Mouse (Mus musculus): ENCODE measurements around the gene Sars2. TPM values are rescaled to one million over a fixed set of nuclear protein-coding genes. Genes with fewer than 3 reads are reported as not detected.

Sars2 gene
- total RNA-seq (2012; rRNA removed) (16.7 and 17.1 TPM in 2 replicates), total RNA-seq (2014; rRNA removed) (10.5 and 11.7 TPM in 2 replicates), polyA plus RNA-seq (2012; ENCODE audit: insufficient read length, low read depth) (24.7 and 24.9 TPM in 2 replicates)

DNA sequence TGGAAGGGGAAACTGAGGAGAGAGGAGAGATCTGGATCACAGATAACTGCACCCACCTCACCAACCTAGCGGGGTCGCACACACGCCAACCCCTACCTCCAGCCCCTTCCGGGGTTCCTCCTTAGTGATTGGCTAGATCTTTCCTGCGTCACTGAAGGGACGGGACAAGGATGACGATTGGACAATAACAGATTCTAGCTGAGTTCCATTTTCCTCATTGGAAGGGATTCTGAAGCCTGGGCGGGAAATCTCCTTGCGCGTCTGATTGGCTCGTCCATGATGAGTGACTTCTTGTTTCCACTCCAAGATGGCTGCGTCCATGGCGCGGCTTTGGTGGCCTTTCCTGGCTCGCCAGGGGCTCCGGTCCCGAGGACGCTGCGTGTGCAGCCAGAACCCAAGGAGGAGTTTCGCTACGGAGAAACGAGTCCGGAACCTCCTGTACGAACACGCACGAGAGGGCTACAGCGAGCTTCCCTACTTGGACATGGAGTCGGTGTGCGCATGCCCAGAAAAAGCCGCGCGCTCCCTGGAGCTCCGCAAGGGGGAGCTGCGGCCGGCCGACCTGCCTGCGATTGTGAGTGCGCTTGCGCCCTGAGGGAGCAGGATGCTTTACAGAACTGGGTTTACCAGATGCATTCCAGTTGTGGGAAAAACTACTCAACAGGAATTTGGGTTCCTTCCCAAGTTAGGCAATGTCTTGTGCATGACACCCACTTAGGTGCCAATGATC lies at the start of gene Sars2, which contains the start of gene Mrps12:
TSS of gene Sars2 (plus strand) at position 284 of the 730 bp plus-strand sequence.
TSS of gene Mrps12 (minus strand) at position 112 of the 730 bp plus-strand sequence.
- in situ Hi-C loops (cut with MboI; ENCODE audit: low pct_ligation_motif_present, low pct_unique_long_range_greater_than_20kb, low sequenced_read_pairs): no loop called here
- H3K27me3 ChIP-seq (replicated peaks): no peaks in the 10 kb centered on the region
- H3K4me3 ChIP-seq (replicated peaks in 1 of 3; ENCODE audit: low read depth in 2 of 3, low read length in 2 of 3, poor library complexity in 1 of 3): peak within 1 kb of the TSS; percentile 84 to 97 (median 86)
- H3K9ac ChIP-seq (ENCODE audit: insufficient read depth, low read depth): peak within 1 kb of the TSS; percentile 95
- H3K9me3 ChIP-seq (replicated peaks; ENCODE audit: low read length): peaks cover 2% of the 10 kb centered on the region
- H3K36me3 ChIP-seq (replicated peaks in 1 of 2; ENCODE audit: control insufficient read depth in 1 of 2, insufficient read depth in 1 of 2, low read length in 1 of 2): peaks cover 29 to 60% of the 10 kb centered on the region in 2 experiments
- peaks cover 0 to 23% of the 10 kb centered on the region in 2 experiments; a peak in 2 of 4 replicates for H3K4me1 ChIP-seq (ENCODE audit: control insufficient read depth in 1 of 2, insufficient read depth in 2 of 2)
- H3K79me2 ChIP-seq (replicated peaks; ENCODE audit: control insufficient read depth, extremely low read depth, insufficient read depth, poor library complexity, severe bottlenecking): no peaks in the 10 kb centered on the region; the same call in none of the 2 replicates
- DNase-seq (ENCODE audit: extremely low read depth): peak; percentile 99
- dilution Hi-C loops (cut with MboI; ENCODE audit: extremely low pct_ligation_motif_present, extremely low pct_unique_long_range_greater_than_20kb, low sequenced_read_pairs): no loop called here
- H3K4me2 ChIP-seq (ENCODE audit: insufficient read depth, low read depth, poor library complexity, severe bottlenecking): peak within 1 kb of the TSS; percentile 70
- peak within 1 kb of the TSS; percentile 70 for H3K27ac ChIP-seq (ENCODE audit: insufficient read depth, low read depth)
- TF ChIP-seq MYC (IDR thresholded peaks at IDR 0.05; ENCODE audit: low read depth, low read length): peak; percentile 27; the same call in 1 of the 2 replicates
- no peak for TF ChIP-seq USF2 (conservative IDR thresholded peaks at IDR 0.05; ENCODE audit: low read depth, low read length)
- peak; percentile 95 for TF ChIP-seq CHD2 (IDR thresholded peaks at IDR 0.05; ENCODE audit: low read length)
- TF ChIP-seq RCOR1 (conservative IDR thresholded peaks at IDR 0.05; ENCODE audit: low read depth, low read length): no peak; the same call in 1 of the 2 replicates
- peak; percentile 89 for TF ChIP-seq NRF1 (IDR thresholded peaks at IDR 0.05; ENCODE audit: low read depth, low read length)
- TF ChIP-seq ELF1 (IDR thresholded peaks at IDR 0.05; ENCODE audit: low read depth, low read length): peak; percentile 95
- no peak for TF ChIP-seq GABPA (IDR thresholded peaks at IDR 0.05; ENCODE audit: insufficient replicate concordance, low read depth, low read length)
- TF ChIP-seq ZKSCAN1 (IDR thresholded peaks at IDR 0.05; ENCODE audit: borderline replicate concordance, low read depth, low read length): no peak
- TF ChIP-seq HCFC1 (IDR thresholded peaks at IDR 0.05; ENCODE audit: low read depth, low read length): peak; percentile 77
- peak; percentile 9; the same call in 1 of the 2 replicates for TF ChIP-seq ETS1 (conservative IDR thresholded peaks at IDR 0.05; ENCODE audit: low read depth, low read length)
- TF ChIP-seq SMC3 (IDR thresholded peaks at IDR 0.05; ENCODE audit: low read depth, low read length): peak; percentile 49
- no peak for TF ChIP-seq USF1 (IDR thresholded peaks at IDR 0.05; ENCODE audit: low read depth, low read length)
- peak; percentile 65 for TF ChIP-seq TCF12 (IDR thresholded peaks at IDR 0.05; ENCODE audit: low read depth, low read length)
- TF ChIP-seq POLR2A (IDR thresholded peaks at IDR 0.05; ENCODE audit: low read depth, low read length): peak; percentile 90
- no peak for TF ChIP-seq MEF2A (IDR thresholded peaks at IDR 0.05; ENCODE audit: borderline replicate concordance, low read depth, low read length)
- TF ChIP-seq MAX (IDR thresholded peaks at IDR 0.05; ENCODE audit: low read length): peak; percentile 45
- TF ChIP-seq TBP (conservative IDR thresholded peaks at IDR 0.05; ENCODE audit: low read depth, low read length): peak; percentile 75; the same call in 1 of the 2 replicates
- no peak for TF ChIP-seq JUND (conservative IDR thresholded peaks at IDR 0.05; ENCODE audit: low read depth, low read length)
- TF ChIP-seq CTCF (conservative IDR thresholded peaks at IDR 0.05 in 1 of 2, IDR thresholded peaks at IDR 0.05 in 1 of 2; ENCODE audit: low read depth in 2 of 2, low read length in 2 of 2): peak in 1 of 2 experiments; percentile 87; a peak in 2 of 4 replicates
- TF ChIP-seq JUN (IDR thresholded peaks at IDR 0.05; ENCODE audit: insufficient read depth, low read depth, low read length): no peak
- peak; percentile 17 for TF ChIP-seq MXI1 (IDR thresholded peaks at IDR 0.05; ENCODE audit: low read depth, low read length)
- TF ChIP-seq ZC3H11A (IDR thresholded peaks at IDR 0.05; ENCODE audit: low read depth, low read length): no peak
- no peak for TF ChIP-seq MAFK (IDR thresholded peaks at IDR 0.05; ENCODE audit: insufficient replicate concordance, low read length)
- TF ChIP-seq UBTF (IDR thresholded peaks at IDR 0.05; ENCODE audit: low read depth, low read length): no peak
- no peak for TF ChIP-seq ZNF384 (IDR thresholded peaks at IDR 0.05; ENCODE audit: low read depth, low read length)
- TF ChIP-seq POLR2AphosphoS2 (IDR thresholded peaks at IDR 0.05; ENCODE audit: low read depth, low read length): peak; percentile 78; the same call in 1 of the 2 replicates
- peak; percentile 61 for TF ChIP-seq ZMIZ1 (IDR thresholded peaks at IDR 0.05; ENCODE audit: low read depth, low read length)
- TF ChIP-seq NELFE (IDR thresholded peaks at IDR 0.05; ENCODE audit: low read depth, low read length): peak; percentile 94
- TF ChIP-seq IRF4 (IDR thresholded peaks at IDR 0.05; ENCODE audit: low read depth, low read length): peak; percentile 21; the same call in 1 of the 2 replicates
- TF ChIP-seq E2F4 (IDR thresholded peaks at IDR 0.05; ENCODE audit: insufficient replicate concordance, low read depth, low read length): peak; percentile 98
- peak; percentile 23 for TF ChIP-seq RAD21 (IDR thresholded peaks at IDR 0.05; ENCODE audit: low read depth, low read length)

Measured in CH12.LX (cell line).